1 mouse cellular context compared by ENCODE assay signal in the genomic region with DNA sequence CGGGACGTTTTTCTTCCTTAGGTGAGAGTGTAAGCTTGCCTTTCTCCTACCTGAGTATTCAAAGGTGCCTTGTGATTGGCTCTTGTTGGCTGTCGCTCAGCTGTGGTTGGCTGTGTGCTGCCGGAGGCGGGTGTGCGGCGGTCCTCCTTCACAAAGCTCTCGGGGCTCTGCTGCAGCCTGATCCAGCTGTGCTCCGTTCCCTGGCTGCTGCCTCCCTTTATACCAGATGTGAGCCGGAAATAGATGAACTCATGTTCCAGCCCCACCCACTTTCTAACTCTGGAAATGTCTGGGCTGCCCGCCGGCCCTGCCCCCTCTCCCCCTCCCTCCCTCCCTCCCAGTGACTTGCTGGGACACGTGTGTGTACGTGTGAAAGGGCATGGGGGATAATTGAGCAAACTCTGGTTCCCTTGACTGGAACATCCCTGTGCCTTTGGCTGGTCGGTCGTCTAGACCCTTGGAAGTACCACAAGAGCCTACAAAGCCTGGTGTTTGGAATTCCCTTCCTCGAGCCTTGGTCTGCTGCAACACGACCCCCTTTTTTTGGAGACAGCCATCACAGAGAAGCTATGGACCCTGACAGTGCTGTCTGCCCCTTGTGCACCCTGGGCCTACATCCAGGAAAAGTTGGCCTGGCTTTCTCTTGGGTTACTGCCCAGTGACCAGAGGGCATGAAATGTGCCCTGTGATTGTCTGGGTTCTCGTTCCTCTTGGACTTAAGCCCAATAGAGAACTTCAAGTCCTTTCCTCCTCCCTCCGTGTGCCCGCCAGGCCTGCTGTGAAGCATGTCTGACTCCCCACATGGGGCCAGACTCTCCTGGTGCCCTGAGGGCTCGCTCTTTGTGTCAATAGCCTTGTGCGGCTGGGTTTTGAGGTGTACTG.
TF ChIP-seq lines count a peak whose summit lies in the region.

Gene Serpine1, minus strand, starts transcription at position 190 of the 882 bp plus-strand sequence.

TF ChIP-seq in CH12.LX, 34 proteins besides CTCF, POLR2A, EP300 and RAD21 (continued from another document):
- TF ChIP-seq E2F4 (IDR thresholded peaks at IDR 0.05; ENCODE audit: insufficient replicate concordance, low read depth, low read length): no peak
- TF ChIP-seq MEF2A (IDR thresholded peaks at IDR 0.05; ENCODE audit: borderline replicate concordance, low read depth, low read length): no peak
- no peak for TF ChIP-seq SIN3A (IDR thresholded peaks at IDR 0.05; ENCODE audit: low read length)
- TF ChIP-seq ELF1 (IDR thresholded peaks at IDR 0.05; ENCODE audit: low read depth, low read length): no peak
- TF ChIP-seq MYC (IDR thresholded peaks at IDR 0.05; ENCODE audit: low read depth, low read length): no peak
- TF ChIP-seq JUN (IDR thresholded peaks at IDR 0.05; ENCODE audit: insufficient read depth, low read depth, low read length): no peak
- TF ChIP-seq MXI1 (IDR thresholded peaks at IDR 0.05; ENCODE audit: low read depth, low read length): no peak
- TF ChIP-seq SMC3 (IDR thresholded peaks at IDR 0.05; ENCODE audit: low read depth, low read length): no peak
- no peak for TF ChIP-seq MAZ (IDR thresholded peaks at IDR 0.05; ENCODE audit: low read depth, low read length)
- no peak for TF ChIP-seq MAFK (IDR thresholded peaks at IDR 0.05; ENCODE audit: insufficient replicate concordance, low read length)
- TF ChIP-seq ZMIZ1 (IDR thresholded peaks at IDR 0.05; ENCODE audit: low read depth, low read length): no peak
- TF ChIP-seq KAT2A (IDR thresholded peaks at IDR 0.05; ENCODE audit: insufficient replicate concordance, low read length): no peak
- TF ChIP-seq CHD2 (IDR thresholded peaks at IDR 0.05; ENCODE audit: low read length): no peak
- TF ChIP-seq ZNF384 (IDR thresholded peaks at IDR 0.05; ENCODE audit: low read depth, low read length): no peak
- no peak for TF ChIP-seq ZKSCAN1 (IDR thresholded peaks at IDR 0.05; ENCODE audit: borderline replicate concordance, low read depth, low read length)
- TF ChIP-seq POLR2AphosphoS2 (IDR thresholded peaks at IDR 0.05; ENCODE audit: low read depth, low read length): no peak
- no peak for TF ChIP-seq MAX (IDR thresholded peaks at IDR 0.05; ENCODE audit: low read length)
- no peak for TF ChIP-seq UBTF (IDR thresholded peaks at IDR 0.05; ENCODE audit: low read depth, low read length)
- TF ChIP-seq ZC3H11A (IDR thresholded peaks at IDR 0.05; ENCODE audit: low read depth, low read length): no peak
- TF ChIP-seq IRF4 (IDR thresholded peaks at IDR 0.05; ENCODE audit: low read depth, low read length): peak; percentile 26; the same call in 1 of the 2 replicates
- no peak for TF ChIP-seq NRF1 (IDR thresholded peaks at IDR 0.05; ENCODE audit: low read depth, low read length)
- no peak for TF ChIP-seq CHD1 (IDR thresholded peaks at IDR 0.05; ENCODE audit: low read depth, low read length)
- no peak for TF ChIP-seq GABPA (IDR thresholded peaks at IDR 0.05; ENCODE audit: insufficient replicate concordance, low read depth, low read length)
- peak; percentile 57 for TF ChIP-seq NELFE (IDR thresholded peaks at IDR 0.05; ENCODE audit: low read depth, low read length)
- peak; percentile 20; the same call in 1 of the 2 replicates for TF ChIP-seq ETS1 (conservative IDR thresholded peaks at IDR 0.05; ENCODE audit: low read depth, low read length)
- no peak for TF ChIP-seq RCOR1 (conservative IDR thresholded peaks at IDR 0.05; ENCODE audit: low read depth, low read length)
- no peak for TF ChIP-seq PAX5 (IDR thresholded peaks at IDR 0.05; ENCODE audit: low read length)
- no peak for TF ChIP-seq USF2 (conservative IDR thresholded peaks at IDR 0.05; ENCODE audit: low read depth, low read length)
- TF ChIP-seq USF1 (IDR thresholded peaks at IDR 0.05; ENCODE audit: low read depth, low read length): no peak
- no peak for TF ChIP-seq BHLHE40 (IDR thresholded peaks at IDR 0.05; ENCODE audit: low read depth, low read length)
- no peak for TF ChIP-seq HCFC1 (IDR thresholded peaks at IDR 0.05; ENCODE audit: low read depth, low read length)
- TF ChIP-seq TCF12 (IDR thresholded peaks at IDR 0.05; ENCODE audit: low read depth, low read length): peak; percentile 28; the same call in 1 of the 2 replicates
- TF ChIP-seq TBP (conservative IDR thresholded peaks at IDR 0.05; ENCODE audit: low read depth, low read length): peak; percentile 69
